Mouse (Mus musculus): Measurements from ENCODE around the gene Erbb3. TPM values are rescaled to one million over a fixed set of nuclear protein-coding genes. Genes with fewer than 3 reads are reported as not detected.

Gene Erbb3
- total RNA-seq (2012; rRNA removed) (0.39 and 0.42 TPM in 2 replicates), polyA plus RNA-seq (2012; ENCODE audit: insufficient read depth in 1 of 2, insufficient read length in 2 of 2, low read depth in 1 of 2, low replicate concordance in 2 of 2, missing spikeins in 1 of 2) (under 1 TPM in 1 of 2 experiments, not detected in 1; 0.29 TPM)

- TF ChIP-seq ZMIZ1 (IDR thresholded peaks at IDR 0.05; ENCODE audit: low read depth, low read length) (no peak), CHD1 (IDR thresholded peaks at IDR 0.05; ENCODE audit: low read depth, low read length) (no peak), ZNF384 (IDR thresholded peaks at IDR 0.05; ENCODE audit: low read depth, low read length) (peak; percentile 54; the same call in 1 of the 2 replicates), E2F4 (IDR thresholded peaks at IDR 0.05; ENCODE audit: borderline replicate concordance, low read depth, low read length) (no peak), HCFC1 (IDR thresholded peaks at IDR 0.05; ENCODE audit: low read depth, low read length) (peak; percentile 3; the same call in 1 of the 2 replicates), POLR2AphosphoS2 (IDR thresholded peaks at IDR 0.05; ENCODE audit: low read length) (no peak), ZKSCAN1 (IDR thresholded peaks at IDR 0.05; ENCODE audit: low read depth, low read length) (no peak)
- Histone ChIP-seq H3K4me1 (ENCODE audit: control insufficient read depth in 1 of 2, insufficient read depth in 2 of 2, low read length in 2 of 2) (peaks cover 12 to 23% of the 10 kb centered on the region in 2 experiments), H3K27ac (ENCODE audit: control insufficient read depth, low read depth, low read length) (no peak within 1 kb of the TSS), H3K9ac (ENCODE audit: control insufficient read depth, low read depth, low read length, poor library complexity, severe bottlenecking) (peak within 1 kb of the TSS; percentile 54), H3K36me3 (ENCODE audit: control insufficient read depth in 1 of 2, insufficient read depth in 2 of 2, low read length in 2 of 2) (peaks cover 0 to 18% of the 10 kb centered on the region in 2 experiments; a peak in 2 of 4 replicates), H3K4me3 (ENCODE audit: control insufficient read depth in 1 of 2, insufficient read depth in 1 of 2, low read depth in 2 of 2, low read length in 2 of 2) (peak within 1 kb of the TSS; percentile 67 to 97), H3K27me3 (ENCODE audit: control insufficient read depth in 1 of 2, insufficient read depth in 2 of 2, low read length in 2 of 2) (peaks cover 2% of the 10 kb centered on the region in 2 experiments), H3K9me3 (replicated peaks; ENCODE audit: insufficient read depth, low read length) (no peaks in the 10 kb centered on the region), H3K79me2 (ENCODE audit: control insufficient read depth, insufficient read depth, low read length, poor library complexity) (no peaks in the 10 kb centered on the region)
- DNase-seq (ENCODE audit: low read depth, low spot score) = peak; percentile 68
These were observed at the start of gene Erbb3 for GRCm38 (mm10) chr10:128589464-128590192. Gene Erbb3, minus strand, starts transcription at chr10:128589652.

- Histone ChIP-seq H3K27me3 (ENCODE audit: control insufficient read depth in 1 of 2, insufficient read depth in 2 of 2, low read length in 2 of 2) (peaks cover 4 to 7% of the 10 kb centered on the region in 2 experiments), H3K9me3 (replicated peaks; ENCODE audit: insufficient read depth, low read length) (no peaks in the 10 kb centered on the region), H3K4me1 (ENCODE audit: control insufficient read depth in 1 of 2, insufficient read depth in 2 of 2, low read length in 2 of 2) (peaks cover 0 to 3% of the 10 kb centered on the region in 2 experiments; a peak in 1 of 4 replicates), H3K27ac (ENCODE audit: control insufficient read depth, low read depth, low read length) (no peak overlapping the region), H3K79me2 (ENCODE audit: control insufficient read depth, insufficient read depth, low read length, poor library complexity) (no peaks in the 10 kb centered on the region), H3K9ac (ENCODE audit: control insufficient read depth, low read depth, low read length, poor library complexity, severe bottlenecking) (peak overlapping the region; percentile 19; the same call in 1 of the 2 replicates), H3K36me3 (ENCODE audit: control insufficient read depth in 1 of 2, insufficient read depth in 2 of 2, low read length in 2 of 2) (no peaks in the 10 kb centered on the region), H3K4me3 (ENCODE audit: control insufficient read depth in 1 of 2, insufficient read depth in 1 of 2, low read depth in 2 of 2, low read length in 2 of 2) (peak overlapping the region; percentile 5 to 52; a peak in 3 of 4 replicates)
- DNase-seq (ENCODE audit: low read depth, low spot score) = peak; percentile 51
- TF ChIP-seq MAX (IDR thresholded peaks at IDR 0.05; ENCODE audit: low read length) (0 out of 2 replicates have a peak, but pooled peaks have one; percentile 19), POLR2AphosphoS2 (IDR thresholded peaks at IDR 0.05; ENCODE audit: low read length) (no peak), SIN3A (IDR thresholded peaks at IDR 0.05; ENCODE audit: low read length) (0 out of 2 replicates have a peak, but pooled peaks have one; percentile 43)
These were observed 47.6 kb upstream of the Erbb3 start for GRCm38 (mm10) chr10:128637011-128637410.

- Histone ChIP-seq H3K27me3 (ENCODE audit: control insufficient read depth in 1 of 2, insufficient read depth in 2 of 2, low read length in 2 of 2) (peaks cover 4 to 10% of the 10 kb centered on the region in 2 experiments), H3K9ac (ENCODE audit: control insufficient read depth, low read depth, low read length, poor library complexity, severe bottlenecking) (no peak overlapping the region), H3K79me2 (ENCODE audit: control insufficient read depth, insufficient read depth, low read length, poor library complexity) (no peaks in the 10 kb centered on the region), H3K9me3 (replicated peaks; ENCODE audit: insufficient read depth, low read length) (no peaks in the 10 kb centered on the region), H3K27ac (ENCODE audit: control insufficient read depth, low read depth, low read length) (no peak overlapping the region), H3K36me3 (ENCODE audit: control insufficient read depth in 1 of 2, insufficient read depth in 2 of 2, low read length in 2 of 2) (no peaks in the 10 kb centered on the region), H3K4me3 (ENCODE audit: control insufficient read depth in 1 of 2, insufficient read depth in 1 of 2, low read depth in 2 of 2, low read length in 2 of 2) (no peak overlapping the region), H3K4me1 (ENCODE audit: control insufficient read depth in 1 of 2, insufficient read depth in 2 of 2, low read length in 2 of 2) (peaks cover 0 to 3% of the 10 kb centered on the region in 2 experiments; a peak in 1 of 4 replicates)
- DNase-seq (ENCODE audit: low read depth, low spot score) = no peak
- TF ChIP-seq E2F4 (IDR thresholded peaks at IDR 0.05; ENCODE audit: borderline replicate concordance, low read depth, low read length) (no peak), CHD1 (IDR thresholded peaks at IDR 0.05; ENCODE audit: low read depth, low read length) (no peak), TBP (IDR thresholded peaks at IDR 0.05; ENCODE audit: low read depth, low read length) (no peak), ZNF384 (IDR thresholded peaks at IDR 0.05; ENCODE audit: low read depth, low read length) (no peak), UBTF (IDR thresholded peaks at IDR 0.05; ENCODE audit: borderline replicate concordance, insufficient read depth, low read depth, low read length) (no peak), MYC (IDR thresholded peaks at IDR 0.05; ENCODE audit: low read depth, low read length) (no peak), ZKSCAN1 (IDR thresholded peaks at IDR 0.05; ENCODE audit: low read depth, low read length) (no peak), NRF1 (IDR thresholded peaks at IDR 0.05; ENCODE audit: insufficient read depth, low read depth, low read length, poor library complexity, severe bottlenecking) (no peak), MAFK (IDR thresholded peaks at IDR 0.05; ENCODE audit: borderline replicate concordance, low read depth, low read length) (no peak), MYB (IDR thresholded peaks at IDR 0.05; ENCODE audit: low read depth, low read length) (no peak), POLR2AphosphoS5 (IDR thresholded peaks at IDR 0.05; ENCODE audit: borderline replicate concordance, low read depth, low read length) (no peak), KAT2A (conservative IDR thresholded peaks at IDR 0.05; ENCODE audit: low read depth, low read length) (no peak), TAL1 (IDR thresholded peaks at IDR 0.05; ENCODE audit: low read length) (no peak), GATA1 (IDR thresholded peaks at IDR 0.05; ENCODE audit: low read depth, low read length) (no peak), SMC3 (IDR thresholded peaks at IDR 0.05; ENCODE audit: low read depth, low read length) (no peak), HCFC1 (IDR thresholded peaks at IDR 0.05; ENCODE audit: low read depth, low read length) (no peak), GABPA (IDR thresholded peaks at IDR 0.05; ENCODE audit: low read depth, low read length) (no peak), USF1 (IDR thresholded peaks at IDR 0.05; ENCODE audit: low read depth, low read length) (no peak)
These were observed 47.1 kb upstream of the Erbb3 start for GRCm38 (mm10) chr10:128636561-128636960.

Data from MEL (cell line).